Mouse (Mus musculus) brain, embryonic 14.5 days (tissue): Measurements from ENCODE around the gene Ascl2.

Source experiments
- CTCF ChIP-seq: fragments of 200-500 bp; IDR thresholded peaks from 2 replicates; pipeline ENCODE4 v1.5.1; 2012; ENCODE audit warnings: inconsistent platforms, mild to moderate bottlenecking, moderate library complexity, borderline replicate concordance; ENCODE audit not compliant: insufficient read depth, insufficient read length; ENCODE audit errors: extremely low read depth
- POLR2A ChIP-seq: fragments of 200-500 bp; IDR thresholded peaks from 2 replicates; pipeline ENCODE4 v1.6.1; 2012; ENCODE audit warnings: mild to moderate bottlenecking, inconsistent platforms, borderline replicate concordance; ENCODE audit not compliant: poor library complexity, insufficient read depth, insufficient read length, severe bottlenecking; ENCODE audit errors: extremely low read depth

DNA sequence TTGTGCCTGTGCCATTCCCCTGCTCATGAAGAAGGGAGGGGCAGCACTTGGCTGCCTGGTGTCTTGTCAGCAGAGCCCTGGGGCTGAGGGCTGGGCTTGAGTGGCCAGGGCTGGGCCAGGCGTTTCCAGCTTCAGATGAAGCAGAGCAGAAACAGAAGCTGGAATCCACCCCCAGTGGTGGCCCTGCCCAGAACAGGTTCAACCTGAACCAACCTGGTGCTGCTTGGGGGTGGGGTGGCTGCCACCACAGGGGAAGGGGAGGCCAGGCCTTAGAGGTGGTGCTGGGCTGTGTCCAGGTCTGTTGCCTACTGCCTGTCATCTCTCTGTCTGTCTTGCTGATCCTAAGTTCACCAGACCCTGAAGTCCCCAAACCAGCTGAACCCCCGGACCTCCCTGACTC, 13.0 kb downstream of the Ascl2 start:
- TF ChIP-seq CTCF, result no peak
- TF ChIP-seq POLR2A, result no peak
